Mouse (Mus musculus) neural tube, embryonic 11.5 days (tissue): ENCODE data around the gene Hras. TPM values are rescaled to one million over a fixed set of nuclear protein-coding genes. Genes with fewer than 3 reads are reported as not detected.

Experiments used
- ATAC-seq: fragments of 200-750 bp; cut with Nextera tagmentation; 2 replicates; pipeline ENCODE4 v1.8.0; 2017; ENCODE audit warnings: moderate number of reproducible peaks, mild to moderate bottlenecking, moderate TSS enrichment, moderate library complexity; ENCODE audit not compliant: insufficient read depth, low FRiP score, low TSS enrichment
- DNase-seq: peaks from one replicate; pipeline ENCODE4 v3.0.0-alpha.2; 2015; ENCODE audit warnings: low spot score
- H3K27ac ChIP-seq: fragments of 300-500 bp; sonication (generic); 2 replicates; pipeline ENCODE4 v1.5.1; 2014; ENCODE audit warnings: low read depth, mild to moderate bottlenecking, low read length
- H3K27me3 ChIP-seq: fragments of 300-500 bp; sonication (generic); 2 replicates; pipeline ENCODE4 v1.6.1; 2014; ENCODE audit warnings: mild to moderate bottlenecking, low read length, mixed read lengths; ENCODE audit not compliant: control insufficient read depth, insufficient read depth
- H3K36me3 ChIP-seq: fragments of 300-500 bp; sonication (generic); 2 replicates; pipeline ENCODE4 v1.6.1; 2014; ENCODE audit warnings: mild to moderate bottlenecking, low read length, moderate library complexity, mixed read lengths; ENCODE audit not compliant: control insufficient read depth, insufficient read depth
- H3K4me1 ChIP-seq: fragments of 300-500 bp; sonication (generic); 2 replicates; pipeline ENCODE4 v1.6.1; 2014; ENCODE audit warnings: low read length, mixed read lengths; ENCODE audit not compliant: control insufficient read depth, insufficient read depth
- H3K4me2 ChIP-seq: fragments of 300-500 bp; sonication (generic); 2 replicates; pipeline ENCODE4 v1.6.1; 2014; ENCODE audit warnings: low read depth, mild to moderate bottlenecking, moderate library complexity
- H3K4me3 ChIP-seq: fragments of 300-500 bp; sonication (generic); 2 replicates; pipeline ENCODE4 v1.5.1; 2014; ENCODE audit warnings: low read depth, low read length
- H3K9ac ChIP-seq: fragments of 300-500 bp; sonication (generic); 2 replicates; pipeline ENCODE4 v1.6.1; 2014; ENCODE audit warnings: mild to moderate bottlenecking, low read length
- H3K9me3 ChIP-seq: fragments of 300-500 bp; sonication (generic); 2 replicates; pipeline ENCODE4 v1.6.1; 2016; ENCODE audit warnings: low read length; ENCODE audit not compliant: control insufficient read depth
- WGBS: fragments of 180-500 bp; shearing (Covaris S2); extraction: QIAGEN DNeasy Blood & Tissue Kit; methylation state at CpG from one replicate; pipeline ENCODE4 v1.1.7; 2014; 5-methylcytosine and 5-hydroxymethylcytosine counted together
- polyA plus RNA-seq: library from polyadenylated mRNA; unstranded; fragments of >200 nt; fragmentation: Nextera tagmentation; extraction: Ambion mirVana; gene quantifications from 2 replicates; pipeline ENCODE4 v1.2.1, GENCODE M21; 2014

Gene Hras
- polyA plus RNA-seq, 1 experiment from 2014 or later = 122 TPM

DNA sequence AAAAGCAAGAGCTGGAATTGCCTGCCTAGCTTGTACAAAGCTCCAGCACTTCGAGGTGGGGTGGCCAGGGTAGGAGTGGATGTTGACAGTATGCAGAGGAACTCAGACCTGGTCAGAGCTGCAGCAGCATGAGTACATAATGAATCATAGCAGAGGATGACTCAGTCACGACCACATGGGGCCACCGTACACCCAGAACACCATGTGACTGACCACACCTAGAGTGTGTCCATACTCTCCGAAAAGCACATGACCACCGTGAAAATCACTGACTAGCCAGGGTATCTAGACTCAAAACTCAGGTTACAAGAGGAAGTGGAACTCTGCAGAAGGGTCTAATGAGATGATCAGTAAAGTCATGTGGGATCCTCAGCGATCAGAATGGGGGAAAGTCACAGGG lies 29.0 kb downstream of the Hras start:
- 85% methylated on average over 6 of the region's 6 CpGs for WGBS
- H3K27ac ChIP-seq = no peak overlapping the region

DNA sequence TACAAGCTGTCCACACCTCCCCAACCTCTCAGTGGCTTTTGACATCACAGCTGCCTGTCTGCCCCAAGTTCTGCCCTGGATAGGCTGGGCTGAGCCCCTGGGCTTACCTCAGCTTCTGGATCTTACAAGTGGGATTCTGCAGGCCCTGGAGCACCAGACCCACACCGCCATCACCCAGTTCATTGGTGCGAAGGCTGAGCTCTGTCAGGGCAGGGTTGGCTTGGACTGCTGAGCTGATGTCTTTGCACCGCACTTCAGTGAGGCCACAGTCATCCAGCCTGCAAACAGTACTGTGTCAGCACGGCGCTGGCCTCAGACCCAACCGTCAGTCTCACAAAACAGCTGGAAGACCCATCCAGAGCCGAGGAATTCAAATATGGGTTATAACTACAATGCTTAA lies 29.4 kb downstream of the Hras start:
- Histone ChIP-seq H3K9ac (no peak overlapping the region), H3K4me3 (no peak overlapping the region), H3K27ac (no peak overlapping the region), H3K9me3 (no peaks in the 10 kb centered on the region), H3K27me3 (no peaks in the 10 kb centered on the region), H3K4me2 (no peak overlapping the region), H3K36me3 (peaks cover 7% of the 10 kb centered on the region), H3K4me1 (peaks cover 11% of the 10 kb centered on the region; the same call in 1 of the 2 replicates)
- no peak for DNase-seq
- ATAC-seq = no peak
- 95% methylated on average over 7 of the region's 7 CpGs for WGBS

More for the DNA sequence above, 29.0 kb downstream of the Hras start:
- peaks cover 7% of the 10 kb centered on the region for H3K36me3 ChIP-seq
- DNase-seq (no peak), ATAC-seq (no peak)
- no peaks in the 10 kb centered on the region for H3K27me3 ChIP-seq
- no peak overlapping the region for H3K9ac ChIP-seq
- peaks cover 11% of the 10 kb centered on the region; the same call in 1 of the 2 replicates for H3K4me1 ChIP-seq
- H3K4me3 ChIP-seq = no peak overlapping the region
- H3K4me2 ChIP-seq = no peak overlapping the region
- H3K9me3 ChIP-seq = no peaks in the 10 kb centered on the region

DNA sequence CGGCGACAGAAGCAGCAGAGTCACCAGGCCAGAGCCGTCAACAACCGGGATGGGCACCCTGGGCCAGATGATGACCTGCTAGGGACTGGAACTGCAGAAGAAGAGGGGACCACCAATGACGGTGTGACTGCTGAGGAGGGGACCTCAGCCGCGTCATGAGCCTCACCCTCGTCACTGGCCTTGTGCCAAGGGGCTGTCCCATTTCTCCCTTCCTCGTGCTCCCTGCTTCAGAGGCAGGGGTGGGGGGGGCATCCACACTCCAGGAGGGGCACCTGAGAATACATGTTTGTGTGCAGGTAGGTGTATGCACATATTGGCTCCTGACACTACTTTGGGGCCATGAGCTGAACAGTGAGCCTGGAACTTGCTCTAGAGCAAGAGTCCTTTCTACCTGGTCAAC lies 38.4 kb downstream of the Hras start:
- H3K27me3 ChIP-seq = no peaks in the 10 kb centered on the region
- H3K4me3 ChIP-seq = no peak overlapping the region
- H3K27ac ChIP-seq = no peak overlapping the region
- H3K36me3 ChIP-seq = peaks cover 11% of the 10 kb centered on the region; the same call in 1 of the 2 replicates
- DNase-seq (no peak), ATAC-seq (no peak)
- H3K4me1 ChIP-seq = no peaks in the 10 kb centered on the region
- H3K9me3 ChIP-seq = no peaks in the 10 kb centered on the region
- no peak overlapping the region for H3K4me2 ChIP-seq
- 92% methylated on average over 9 of the region's 9 CpGs for WGBS
- no peak overlapping the region for H3K9ac ChIP-seq

DNA sequence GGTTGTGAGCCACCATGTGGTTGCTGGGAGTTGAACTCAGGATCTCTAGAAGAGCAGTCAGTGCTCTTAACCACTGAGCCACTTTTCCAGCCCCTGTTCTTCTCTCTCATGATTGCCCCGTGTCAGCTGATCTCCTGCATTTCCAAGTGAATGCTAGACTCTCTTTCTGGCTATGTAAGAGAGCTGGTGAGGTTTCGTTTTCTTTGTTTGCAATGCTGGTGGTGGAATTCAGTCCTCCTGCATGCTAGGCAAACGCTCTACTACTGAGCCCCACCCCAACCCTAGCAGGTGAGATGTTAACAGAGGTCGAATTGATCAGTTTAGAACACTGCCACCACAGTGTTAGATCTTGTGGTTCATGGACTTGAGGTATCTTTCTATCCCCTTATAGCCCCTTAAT lies 45.2 kb downstream of the Hras start:
- H3K4me2 ChIP-seq = no peak overlapping the region
- H3K27me3 ChIP-seq = no peaks in the 10 kb centered on the region
- no peak overlapping the region for H3K9ac ChIP-seq
- 79% methylated on average over 4 of the region's 4 CpGs for WGBS
- H3K4me3 ChIP-seq = no peak overlapping the region
- DNase-seq (no peak), ATAC-seq (no peak)
- no peak overlapping the region for H3K27ac ChIP-seq
- no peaks in the 10 kb centered on the region for H3K4me1 ChIP-seq
- H3K9me3 ChIP-seq = no peaks in the 10 kb centered on the region
- H3K36me3 ChIP-seq = peaks cover 14% of the 10 kb centered on the region; the same call in 1 of the 2 replicates

DNA sequence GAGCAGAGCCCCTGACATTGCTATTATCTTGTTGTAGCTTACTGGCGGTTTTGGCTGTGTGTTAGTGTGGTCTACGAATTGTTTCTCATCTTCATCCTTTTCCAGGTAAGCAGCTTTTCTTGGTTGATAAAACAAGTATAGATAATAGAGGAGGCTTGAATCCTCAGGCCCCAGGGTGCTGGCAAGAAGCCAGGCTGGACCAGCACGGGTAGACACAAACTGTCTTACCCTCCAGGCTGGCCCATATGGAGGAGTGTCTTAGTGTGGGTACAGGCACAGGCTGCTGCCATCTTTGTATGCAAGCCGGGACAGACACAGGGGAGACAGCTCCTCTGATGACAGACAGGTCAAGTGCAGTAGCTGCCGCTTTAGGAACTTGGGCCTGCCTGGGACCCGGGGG lies 46.8 kb downstream of the Hras start:
- DNase-seq = no peak
- H3K4me1 ChIP-seq = no peaks in the 10 kb centered on the region
- H3K9me3 ChIP-seq = no peaks in the 10 kb centered on the region
- H3K27ac ChIP-seq = no peak overlapping the region
- H3K4me3 ChIP-seq = no peak overlapping the region
- no peak overlapping the region for H3K9ac ChIP-seq
- no peak for ATAC-seq
- no peaks in the 10 kb centered on the region for H3K27me3 ChIP-seq
- peaks cover 13% of the 10 kb centered on the region; the same call in 1 of the 2 replicates for H3K36me3 ChIP-seq
- 91% methylated on average over 6 of the region's 6 CpGs for whole genome bisulfite sequencing
- H3K4me2 ChIP-seq = no peak overlapping the region

DNA sequence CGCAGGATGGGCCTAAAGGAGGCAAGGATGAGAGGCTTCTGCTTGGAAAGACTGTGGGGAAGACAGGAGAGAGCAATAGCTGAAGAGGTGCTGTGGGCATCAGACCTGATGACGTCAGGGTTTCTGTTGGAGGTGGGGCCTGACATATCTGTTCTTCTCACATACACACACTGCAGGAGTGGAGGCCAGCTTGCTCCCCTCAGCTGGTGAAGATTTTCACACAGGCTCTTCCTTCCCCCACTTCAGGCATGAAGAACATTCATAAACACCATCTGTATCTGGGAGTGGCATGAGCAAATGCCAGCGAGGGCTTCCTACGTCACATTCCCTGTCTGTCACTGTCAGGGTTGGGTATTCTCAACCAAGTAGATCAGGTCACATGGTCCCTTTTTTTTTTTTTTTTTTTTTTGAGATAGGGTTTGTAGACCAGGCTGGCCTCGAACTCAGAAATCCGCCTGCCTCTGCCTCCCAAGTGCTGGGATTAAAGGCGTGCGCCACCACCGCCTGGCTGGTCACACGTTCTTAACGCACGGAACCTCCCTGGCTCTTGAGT lies 47.7 kb downstream of the Hras start:
- no peaks in the 10 kb centered on the region for H3K9me3 ChIP-seq
- no peak overlapping the region for H3K27ac ChIP-seq
- H3K27me3 ChIP-seq = no peaks in the 10 kb centered on the region
- ATAC-seq = no peak
- no peak overlapping the region for H3K4me2 ChIP-seq
- no peak overlapping the region for H3K9ac ChIP-seq
- DNase-seq = no peak
- peaks cover 8% of the 10 kb centered on the region; the same call in 1 of the 2 replicates for H3K36me3 ChIP-seq
- H3K4me3 ChIP-seq = no peak overlapping the region
- no peaks in the 10 kb centered on the region for H3K4me1 ChIP-seq
- WGBS = 96% methylated on average over 12 of the region's 12 CpGs

- Histone ChIP-seq H3K27ac (no peak overlapping the region), H3K27me3 (no peaks in the 10 kb centered on the region), H3K4me3 (no peak overlapping the region), H3K4me1 (no peaks in the 10 kb centered on the region), H3K4me2 (no peak overlapping the region), H3K36me3 (peaks cover 6% of the 10 kb centered on the region), H3K9ac (no peak overlapping the region), H3K9me3 (no peaks in the 10 kb centered on the region)
- ATAC-seq (no peak), DNase-seq (no peak)
- WGBS = 70% methylated on average over 1 of the region's 1 CpGs
Measured at GRCm38 (mm10) chr7:141145403-141145802, 48.4 kb downstream of the Hras start.

- Histone ChIP-seq H3K27me3 (no peaks in the 10 kb centered on the region), H3K9me3 (no peaks in the 10 kb centered on the region), H3K4me2 (no peak overlapping the region), H3K4me1 (no peaks in the 10 kb centered on the region), H3K36me3 (peaks cover 6% of the 10 kb centered on the region), H3K27ac (no peak overlapping the region), H3K4me3 (no peak overlapping the region), H3K9ac (no peak overlapping the region)
- no peak for ATAC-seq
- WGBS = 95% methylated on average over 3 of the region's 3 CpGs
- DNase-seq = no peak
Measured at GRCm38 (mm10) chr7:141144650-141145049, 49.2 kb downstream of the Hras start.

- H3K9ac ChIP-seq = no peak overlapping the region
- H3K9me3 ChIP-seq = no peaks in the 10 kb centered on the region
- no peak overlapping the region for H3K4me3 ChIP-seq
- ATAC-seq (no peak), DNase-seq (no peak)
- H3K4me1 ChIP-seq = no peaks in the 10 kb centered on the region
- H3K36me3 ChIP-seq = peaks cover 6% of the 10 kb centered on the region
- H3K4me2 ChIP-seq = no peak overlapping the region
- WGBS = 97% methylated on average over 2 of the region's 2 CpGs
- H3K27ac ChIP-seq = no peak overlapping the region
- H3K27me3 ChIP-seq = no peaks in the 10 kb centered on the region
Measured at GRCm38 (mm10) chr7:141143861-141144260, 49.9 kb downstream of the Hras start.
